Mouse (Mus musculus): ENCODE data around the gene Lars2.

DNA sequence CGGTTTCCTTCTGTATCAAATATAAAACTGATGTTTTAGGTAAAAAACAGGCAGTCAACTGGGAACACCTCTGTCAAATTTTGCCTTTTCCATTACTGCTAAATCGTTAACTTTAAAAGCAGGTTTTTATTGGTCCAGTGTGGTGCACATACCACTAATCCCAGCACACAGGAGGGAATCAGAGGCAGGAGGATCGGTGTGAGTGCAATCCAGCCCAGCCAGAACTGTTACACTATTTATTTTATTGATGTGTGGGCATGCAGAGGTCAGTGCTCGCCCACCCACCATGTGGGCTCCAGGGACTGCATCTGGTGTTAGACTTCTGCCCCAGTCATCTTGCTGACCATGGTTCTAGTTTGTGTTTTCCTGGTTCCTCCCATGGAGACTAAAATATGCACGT, 15.7 kb downstream of the Lars2 start:
- TF ChIP-seq POLR2A (IDR thresholded peaks at IDR 0.05; ENCODE audit: borderline replicate concordance, extremely low read depth, insufficient read depth, insufficient read length, poor library complexity, severe bottlenecking): no peak
- no peak for TF ChIP-seq CTCF (IDR thresholded peaks at IDR 0.05; ENCODE audit: borderline replicate concordance, extremely low read depth, insufficient read depth, insufficient read length)
